Mouse (Mus musculus): Measurements from ENCODE around the gene Large2. TPM values are rescaled to one million over a fixed set of nuclear protein-coding genes. Genes with fewer than 3 reads are reported as not detected.

Large2 gene
- total RNA-seq, 1 experiment from 2014 or later, result not detected

DNA sequence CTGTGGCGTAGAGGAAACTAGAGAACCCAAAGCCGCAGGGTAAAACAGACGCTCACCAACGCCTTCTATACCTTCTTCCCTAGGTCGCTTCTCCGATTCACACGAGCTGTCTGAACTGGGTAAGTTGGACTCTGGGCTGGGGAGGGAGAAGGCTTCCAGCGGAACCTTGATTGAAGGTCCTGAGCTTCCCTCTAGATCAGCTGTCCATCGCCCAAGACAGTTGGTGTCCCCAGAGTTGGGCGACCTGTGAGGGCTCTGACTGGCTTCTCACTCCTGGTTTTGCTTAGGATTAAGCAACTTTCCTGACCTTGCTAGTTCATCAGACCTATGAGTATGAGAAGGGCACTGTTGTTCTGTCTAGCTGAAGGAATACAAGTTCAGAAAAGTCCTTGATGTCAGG lies 1.1 kb upstream of the Large2 start:
- no peak for ATAC-seq (replicated peaks; ENCODE audit: insufficient number of reproducible peaks, low FRiP score, low TSS enrichment, poor library complexity, severe bottlenecking)

GRCm38 (mm10) chr2:92375099-92375623 lies 492 bp upstream of the Large2 start:
- ATAC-seq (replicated peaks; ENCODE audit: insufficient number of reproducible peaks, low FRiP score, low TSS enrichment, poor library complexity, severe bottlenecking), result peak; percentile 94

DNA sequence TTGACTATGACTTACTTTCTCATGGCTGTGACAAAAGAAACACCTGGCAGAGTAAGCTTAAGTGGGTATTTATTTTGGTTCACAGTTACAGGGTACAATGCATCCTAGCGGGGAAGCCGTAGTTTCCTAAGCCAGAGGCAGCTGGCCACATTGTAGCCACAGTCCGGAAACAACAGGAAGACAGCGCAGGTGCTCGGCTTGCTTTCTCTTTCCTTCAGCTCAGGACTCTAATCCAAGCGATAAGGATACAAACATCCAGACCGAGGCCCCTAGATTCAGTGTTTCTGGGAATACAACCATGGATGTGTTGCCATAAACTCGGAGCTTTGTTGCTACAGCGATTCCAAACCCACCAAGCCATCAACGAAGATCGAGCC lies 1.2 kb downstream of the Large2 start:
- ATAC-seq (replicated peaks; ENCODE audit: insufficient number of reproducible peaks, low FRiP score, low TSS enrichment, poor library complexity, severe bottlenecking), result no peak

DNA sequence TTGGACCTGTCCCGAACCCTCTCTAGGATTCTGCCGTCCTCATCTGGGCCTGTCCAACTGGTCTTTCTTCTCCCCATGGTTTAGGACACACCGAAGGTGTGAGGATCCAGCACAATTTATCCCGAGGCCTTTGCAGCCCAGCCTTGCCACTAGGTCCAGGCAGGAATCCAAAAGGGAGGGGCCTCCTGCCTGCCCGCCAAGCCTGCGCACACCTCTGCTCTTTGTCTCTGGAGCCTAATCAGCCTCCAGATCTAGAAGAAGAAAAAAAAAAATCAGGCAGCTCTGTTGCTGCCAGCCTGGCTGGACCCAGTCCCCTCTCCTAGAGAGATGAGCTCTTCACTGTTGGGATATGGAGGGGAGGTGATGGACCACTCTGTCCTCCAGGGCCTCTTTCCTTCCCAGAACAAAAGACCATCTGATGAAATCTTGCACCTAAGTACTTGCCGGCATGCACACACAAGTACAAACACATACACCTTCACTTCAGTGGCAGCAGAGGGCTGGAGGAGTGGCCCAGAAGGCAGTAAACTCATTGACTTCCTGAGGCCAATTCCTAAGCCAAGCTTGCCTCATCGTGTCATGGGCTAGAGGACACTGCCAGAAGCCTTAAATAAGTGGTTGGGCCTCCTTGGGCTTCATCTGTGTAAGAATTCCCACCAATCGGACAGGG lies 1.8 kb downstream of the Large2 start:
- ATAC-seq (replicated peaks; ENCODE audit: insufficient number of reproducible peaks, low FRiP score, low TSS enrichment, poor library complexity, severe bottlenecking), result no peak

DNA sequence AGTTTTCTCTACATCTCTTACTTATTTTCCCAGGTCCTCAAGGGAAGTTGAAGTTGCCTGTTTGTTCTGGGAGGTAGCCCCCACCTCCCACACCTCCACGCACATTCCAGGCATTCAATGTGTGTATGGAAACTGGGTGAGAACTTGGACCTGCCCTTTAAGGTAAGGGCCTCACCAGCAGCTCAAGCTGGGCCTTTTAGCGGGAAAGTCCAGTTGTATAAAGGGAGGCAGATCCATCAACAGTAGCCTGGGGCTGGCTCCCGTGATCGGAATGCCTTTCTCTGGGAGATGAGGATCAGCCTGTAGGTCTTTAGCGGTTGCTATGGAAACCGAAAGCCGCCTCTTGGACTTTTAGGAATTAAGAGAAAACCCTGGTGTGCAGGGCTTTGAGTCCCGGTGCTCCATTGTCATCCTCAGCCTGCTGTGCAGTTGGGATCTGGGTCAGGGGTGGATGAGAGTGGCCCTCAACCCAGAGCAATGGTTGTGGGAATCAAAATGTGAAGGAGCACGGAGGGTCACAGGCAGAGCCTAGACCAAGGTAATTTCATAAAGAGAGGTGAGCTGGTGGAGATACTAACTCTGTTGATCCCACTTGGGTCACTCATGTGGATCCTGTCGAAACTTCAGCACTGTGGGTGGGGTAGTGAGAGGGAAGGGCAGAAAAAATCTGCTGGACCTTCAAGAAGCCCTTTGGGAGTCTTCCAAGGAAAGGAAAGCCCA lies 2.5 kb downstream of the Large2 start:
- no peak for ATAC-seq (replicated peaks; ENCODE audit: insufficient number of reproducible peaks, low FRiP score, low TSS enrichment, poor library complexity, severe bottlenecking)

DNA sequence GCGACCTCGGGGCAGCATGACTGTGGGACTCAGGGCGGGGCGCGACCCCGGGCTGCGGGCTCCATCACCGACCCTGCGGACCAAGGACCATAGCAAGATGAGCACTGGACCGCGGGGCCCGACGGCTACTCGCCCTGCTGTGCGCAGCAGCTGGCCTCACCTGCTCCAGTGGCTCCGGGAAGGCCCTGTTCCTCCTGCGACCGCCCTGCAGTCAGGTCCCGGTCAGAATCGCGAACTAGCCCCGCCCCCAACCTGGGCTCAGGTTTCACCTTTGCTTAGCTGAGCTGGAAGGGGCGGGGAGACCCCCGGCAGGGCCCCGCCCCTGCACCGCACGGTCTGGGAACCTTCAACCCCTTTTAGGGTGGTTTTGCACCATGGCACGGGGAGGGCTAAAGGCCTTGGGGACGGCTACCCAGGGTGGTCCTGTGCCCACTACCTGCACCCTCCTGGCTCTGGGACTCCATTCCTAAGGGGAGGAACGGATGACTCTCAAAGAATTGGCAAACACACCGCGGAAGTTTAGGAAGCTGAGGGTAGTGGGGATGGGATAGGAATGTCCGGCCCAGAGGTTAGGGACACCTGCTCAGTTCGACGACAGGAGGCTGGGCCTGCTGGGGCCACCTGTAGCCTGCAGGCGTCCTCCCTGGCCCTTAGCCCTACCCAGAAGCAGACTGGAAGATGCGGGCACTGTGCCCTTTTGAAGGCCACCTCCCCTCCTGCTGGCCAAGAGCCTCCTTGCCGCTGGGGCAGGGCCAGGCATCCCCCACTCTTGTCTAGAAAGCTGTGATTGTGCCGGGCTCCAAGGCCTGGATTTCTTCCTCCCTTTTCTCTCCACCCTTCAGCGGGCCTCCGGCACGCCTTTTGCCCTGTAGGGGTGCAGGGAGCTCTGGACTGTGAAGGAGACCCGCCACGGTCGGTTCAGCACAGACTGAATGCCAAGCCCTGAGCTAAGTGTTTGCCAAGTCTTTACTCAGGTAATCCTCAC lies 3.6 kb downstream of the Large2 start:
- no peak for ATAC-seq (replicated peaks; ENCODE audit: insufficient number of reproducible peaks, low FRiP score, low TSS enrichment, poor library complexity, severe bottlenecking)

- no peak for ATAC-seq (replicated peaks; ENCODE audit: insufficient number of reproducible peaks, low FRiP score, low TSS enrichment, poor library complexity, severe bottlenecking)
These were observed 4.3 kb downstream of the Large2 start for GRCm38 (mm10) chr2:92370375-92370774.

DNA sequence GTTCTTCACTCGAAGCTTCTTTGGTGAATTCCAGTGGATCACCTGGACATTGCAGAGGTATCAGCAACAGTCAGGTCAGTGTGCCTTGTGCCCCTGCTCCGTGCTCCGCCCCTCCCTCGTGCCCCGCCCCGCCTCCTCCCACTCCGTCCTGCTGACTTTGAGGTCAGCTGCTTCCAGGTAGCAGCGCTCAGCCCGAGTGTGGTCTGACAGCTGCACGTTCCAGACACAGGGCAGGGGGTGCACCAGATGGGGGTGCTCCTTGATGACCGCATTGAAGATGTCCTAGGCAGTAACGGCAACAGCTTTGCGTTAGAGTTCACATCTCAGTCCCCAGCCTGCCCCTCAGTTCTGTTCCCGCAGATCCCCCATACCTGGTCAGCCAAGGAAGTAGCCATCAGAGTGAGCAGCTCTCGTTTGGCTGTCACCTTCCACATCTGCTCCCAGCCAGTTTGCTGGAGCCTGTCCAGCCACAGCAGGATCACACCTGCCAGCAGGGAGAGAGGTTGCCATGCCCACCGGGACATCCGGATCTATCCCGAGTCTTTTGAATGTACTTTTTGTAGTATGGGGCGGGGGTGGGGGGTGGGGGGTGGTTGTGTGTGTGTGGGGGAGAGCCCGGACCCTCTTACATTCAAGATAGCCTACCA lies 7.2 kb downstream of the Large2 start:
- ATAC-seq (replicated peaks; ENCODE audit: insufficient number of reproducible peaks, low FRiP score, low TSS enrichment, poor library complexity, severe bottlenecking), result no peak

- no peak for ATAC-seq (replicated peaks; ENCODE audit: insufficient number of reproducible peaks, low FRiP score, low TSS enrichment, poor library complexity, severe bottlenecking)
These were observed 9.1 kb downstream of the Large2 start for GRCm38 (mm10) chr2:92365568-92365967.

- no peak for ATAC-seq (replicated peaks; ENCODE audit: insufficient number of reproducible peaks, low FRiP score, low TSS enrichment, poor library complexity, severe bottlenecking)
These were observed 10.6 kb downstream of the Large2 start for GRCm38 (mm10) chr2:92364086-92364485.

GRCm38 (mm10) chr2:92362571-92363228 lies 12.0 kb downstream of the Large2 start:
- ATAC-seq (replicated peaks; ENCODE audit: insufficient number of reproducible peaks, low FRiP score, low TSS enrichment, poor library complexity, severe bottlenecking), result no peak

GRCm38 (mm10) chr2:92361795-92362194 lies 12.9 kb downstream of the Large2 start:
- no peak for ATAC-seq (replicated peaks; ENCODE audit: insufficient number of reproducible peaks, low FRiP score, low TSS enrichment, poor library complexity, severe bottlenecking)

DNA sequence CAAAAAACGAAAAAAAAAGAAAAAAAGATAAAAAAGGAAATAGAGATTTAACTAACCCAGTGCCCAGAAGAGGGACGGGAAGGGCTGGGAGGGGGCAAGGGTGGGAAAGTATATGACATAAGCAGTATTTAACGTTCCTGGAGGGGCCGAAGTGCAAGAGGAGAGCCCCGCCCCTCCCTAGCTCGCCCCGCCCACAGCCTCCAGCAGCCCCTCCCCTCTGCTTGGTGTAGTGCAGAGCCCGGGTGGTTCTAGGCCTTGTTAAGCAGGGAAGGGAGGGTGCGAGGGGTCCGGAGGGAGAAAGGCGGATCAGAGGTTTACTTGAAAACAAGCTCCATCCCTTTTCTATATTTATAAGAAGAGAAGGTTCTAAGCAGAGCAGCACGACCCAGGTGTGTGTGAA lies 13.8 kb downstream of the Large2 start:
- ATAC-seq (replicated peaks; ENCODE audit: insufficient number of reproducible peaks, low FRiP score, low TSS enrichment, poor library complexity, severe bottlenecking), result no peak

DNA sequence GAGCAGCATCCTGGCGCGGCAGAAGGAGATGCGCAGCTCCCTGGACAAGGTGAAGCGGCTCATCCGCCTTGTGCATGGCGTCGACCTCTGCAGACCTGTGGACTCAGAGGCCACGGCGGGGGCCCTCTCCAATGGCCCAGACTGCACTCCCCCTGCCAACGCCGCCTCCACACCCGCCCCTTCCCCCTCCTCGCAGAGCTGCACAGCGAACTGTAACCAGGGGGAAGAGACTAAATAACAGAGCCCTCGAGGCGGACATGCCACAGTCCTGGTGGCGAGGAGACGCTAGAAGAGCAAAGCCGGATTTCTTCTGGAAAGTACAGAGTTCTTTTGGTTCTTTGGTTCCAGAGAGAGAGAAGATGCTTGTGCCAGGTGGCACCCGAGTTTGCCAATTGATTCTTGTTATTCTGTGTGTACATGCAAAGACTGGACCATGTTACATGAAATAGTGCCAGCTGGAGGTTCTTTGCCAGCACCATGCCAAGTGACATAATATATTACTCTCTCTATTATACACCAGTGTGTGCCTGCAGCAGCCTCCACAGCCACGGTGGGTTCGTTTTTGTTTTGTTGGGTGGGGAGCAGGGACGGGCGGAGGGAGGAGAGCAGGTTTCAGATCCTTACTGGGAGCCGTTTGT lies 14.4 kb downstream of the Large2 start:
- no peak for ATAC-seq (replicated peaks; ENCODE audit: insufficient number of reproducible peaks, low FRiP score, low TSS enrichment, poor library complexity, severe bottlenecking)

DNA sequence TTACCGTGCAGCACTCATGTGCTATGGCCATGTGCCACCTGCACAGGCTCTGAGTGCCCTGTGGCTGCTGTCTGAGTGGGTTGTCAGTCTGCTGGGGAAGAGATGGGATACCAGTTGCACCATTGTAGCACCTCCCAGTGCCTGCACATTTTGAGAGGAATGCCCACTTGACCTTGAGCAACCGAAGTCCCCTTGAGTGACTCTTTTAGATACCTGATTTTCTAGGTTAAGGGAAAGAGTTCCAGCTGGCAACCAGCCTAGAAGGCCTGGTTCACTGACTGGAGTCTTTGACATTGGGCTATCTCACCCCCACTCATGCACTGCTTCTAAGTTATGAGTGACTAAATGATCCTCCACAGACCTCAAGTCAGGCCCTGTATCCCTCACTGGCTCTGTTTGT lies 15.4 kb downstream of the Large2 start:
- ATAC-seq (replicated peaks; ENCODE audit: insufficient number of reproducible peaks, low FRiP score, low TSS enrichment, poor library complexity, severe bottlenecking), result no peak

- no peak for ATAC-seq (replicated peaks; ENCODE audit: insufficient number of reproducible peaks, low FRiP score, low TSS enrichment, poor library complexity, severe bottlenecking)
These were observed 20.4 kb downstream of the Large2 start for GRCm38 (mm10) chr2:92354224-92354623.

DNA sequence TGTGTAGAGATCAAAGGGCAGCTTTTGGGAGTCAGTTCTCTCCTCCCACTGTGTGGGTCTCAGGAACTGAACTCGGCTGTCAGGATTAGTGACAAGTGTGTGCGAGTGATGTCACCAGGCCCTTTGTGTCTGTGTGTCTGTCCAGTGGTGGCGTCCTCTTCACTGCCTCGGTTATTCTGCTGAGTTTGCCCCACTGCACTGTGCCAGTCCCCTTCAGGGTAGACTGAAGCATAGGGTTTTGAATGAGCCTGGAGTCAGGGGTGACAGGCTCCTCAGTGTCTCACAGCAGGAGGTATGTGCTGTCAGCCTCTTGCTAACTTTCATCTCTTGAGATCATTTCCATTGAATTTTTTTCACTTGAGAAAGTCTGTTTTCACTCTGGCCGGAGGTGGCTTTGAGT lies 21.3 kb downstream of the Large2 start:
- no peak for ATAC-seq (replicated peaks; ENCODE audit: insufficient number of reproducible peaks, low FRiP score, low TSS enrichment, poor library complexity, severe bottlenecking)

DNA sequence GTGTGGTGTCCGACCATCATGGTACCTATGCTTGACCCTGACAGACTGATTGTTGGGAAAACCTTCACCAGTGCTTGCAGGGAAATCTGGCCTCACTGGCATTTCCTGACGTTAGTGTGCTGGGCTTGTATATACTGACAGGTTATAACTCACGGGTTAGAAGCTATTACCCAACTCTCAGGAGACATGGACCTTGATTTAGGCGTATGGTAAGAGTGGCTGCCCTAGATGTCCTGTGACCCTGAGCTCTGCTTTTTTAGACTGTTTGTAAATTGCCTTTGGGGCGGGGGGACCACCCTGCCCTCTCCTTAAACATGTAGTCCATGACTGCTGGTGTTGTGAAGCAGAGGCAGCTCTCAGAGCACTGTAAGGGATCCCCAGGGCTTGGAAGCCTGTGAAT lies 24.0 kb downstream of the Large2 start:
- ATAC-seq (replicated peaks; ENCODE audit: insufficient number of reproducible peaks, low FRiP score, low TSS enrichment, poor library complexity, severe bottlenecking), result no peak
